Mouse (Mus musculus): ENCODE measurements around the gene Gpr15. TPM values are rescaled to one million over a fixed set of nuclear protein-coding genes. Genes with fewer than 3 reads are reported as not detected.

Gene Gpr15
- total RNA-seq, 2 experiments from 2014 or later, result not detected

- intact Hi-C loops (cut with DNase I), result no loop called here
- no peak for DNase-seq (ENCODE audit: low spot score)
These were observed 15.3 kb downstream of the Gpr15 start for GRCm38 (mm10) chr16:58703382-58704124.

- no peak for DNase-seq (ENCODE audit: low spot score)
- intact Hi-C loops (cut with DNase I), result no loop called here
These were observed 16.4 kb downstream of the Gpr15 start for GRCm38 (mm10) chr16:58702329-58702932.

GRCm38 (mm10) chr16:58701779-58702178, 17.1 kb downstream of the Gpr15 start:
- intact Hi-C loops (cut with DNase I), result no loop called here
- DNase-seq (ENCODE audit: low spot score), result no peak

- no peak for DNase-seq (ENCODE audit: low spot score)
- intact Hi-C loops (cut with DNase I), result no loop called here
These were observed 17.9 kb downstream of the Gpr15 start for GRCm38 (mm10) chr16:58700816-58701424.

GRCm38 (mm10) chr16:58700174-58700573, 18.7 kb downstream of the Gpr15 start:
- no peak for DNase-seq (ENCODE audit: low spot score)
- intact Hi-C loops (cut with DNase I), result no loop called here

GRCm38 (mm10) chr16:58697261-58697660, 21.6 kb downstream of the Gpr15 start:
- intact Hi-C loops (cut with DNase I), result no loop called here
- no peak for DNase-seq (ENCODE audit: low spot score)

- no peak for DNase-seq (ENCODE audit: low spot score)
- intact Hi-C loops (cut with DNase I), result no loop called here
These were observed 22.1 kb downstream of the Gpr15 start for GRCm38 (mm10) chr16:58696796-58697195.

GRCm38 (mm10) chr16:58694091-58694490, 24.8 kb downstream of the Gpr15 start:
- intact Hi-C loops (cut with DNase I), result no loop called here
- DNase-seq (ENCODE audit: low spot score), result no peak

- DNase-seq (ENCODE audit: low spot score), result no peak
- intact Hi-C loops (cut with DNase I), result no loop called here
These were observed 28.5 kb downstream of the Gpr15 start for GRCm38 (mm10) chr16:58690322-58690732.

GRCm38 (mm10) chr16:58689555-58690169, 29.2 kb downstream of the Gpr15 start:
- intact Hi-C loops (cut with DNase I), result no loop called here
- no peak for DNase-seq (ENCODE audit: low spot score)

- intact Hi-C loops (cut with DNase I), result no loop called here
- no peak for DNase-seq (ENCODE audit: low spot score)
These were observed 30.3 kb downstream of the Gpr15 start for GRCm38 (mm10) chr16:58688534-58688933.

GRCm38 (mm10) chr16:58685548-58686537, 33.0 kb downstream of the Gpr15 start:
- DNase-seq (ENCODE audit: low spot score), result no peak
- intact Hi-C loops (cut with DNase I), result no loop called here

GRCm38 (mm10) chr16:58684537-58684936, 34.3 kb downstream of the Gpr15 start:
- DNase-seq (ENCODE audit: low spot score), result no peak
- intact Hi-C loops (cut with DNase I), result no loop called here

- intact Hi-C loops (cut with DNase I), result no loop called here
- no peak for DNase-seq (ENCODE audit: low spot score)
These were observed 35.0 kb downstream of the Gpr15 start for GRCm38 (mm10) chr16:58683911-58684310.

GRCm38 (mm10) chr16:58682870-58683269, 36.0 kb downstream of the Gpr15 start:
- intact Hi-C loops (cut with DNase I), result no loop called here
- no peak for DNase-seq (ENCODE audit: low spot score)

- DNase-seq (ENCODE audit: low spot score), result no peak
These were observed 36.8 kb downstream of the Gpr15 start for GRCm38 (mm10) chr16:58682046-58682445.

GRCm38 (mm10) chr16:58678660-58679059, 40.2 kb downstream of the Gpr15 start:
- no peak for DNase-seq (ENCODE audit: low spot score)
- intact Hi-C loops (cut with DNase I), result no loop called here

More at GRCm38 (mm10) chr16:58682046-58682445, 36.8 kb downstream of the Gpr15 start:
- intact Hi-C loops (cut with DNase I), result no loop called here

- no peak for DNase-seq (ENCODE audit: low spot score)
- intact Hi-C loops (cut with DNase I), result no loop called here
These were observed 41.4 kb downstream of the Gpr15 start for GRCm38 (mm10) chr16:58677491-58677890.

- intact Hi-C loops (cut with DNase I), result no loop called here
- DNase-seq (ENCODE audit: low spot score), result no peak
These were observed 42.2 kb downstream of the Gpr15 start for GRCm38 (mm10) chr16:58676633-58677032.

- intact Hi-C loops (cut with DNase I), result no loop called here
These were observed 42.7 kb downstream of the Gpr15 start for GRCm38 (mm10) chr16:58676156-58676555.

More at GRCm38 (mm10) chr16:58676156-58676555, 42.7 kb downstream of the Gpr15 start:
- DNase-seq (ENCODE audit: low spot score), result no peak

Data from heart, postnatal 25 days (tissue).